Mouse (Mus musculus) stomach, postnatal 0 days (tissue): ENCODE measurements around the gene Clec16a.

ENCODE experiments used
- CTCF ChIP-seq: IDR thresholded peaks from 2 replicates; pipeline ENCODE4 v1.5.1; 2016; ENCODE audit warnings: antibody characterized with exemption, low read depth, mild to moderate bottlenecking, moderate library complexity
- EP300 ChIP-seq: optimal IDR thresholded peaks from 2 replicates; pipeline ENCODE3; 2016; ENCODE audit warnings: antibody characterized with exemption

GRCm38 (mm10) chr16:10786782-10787547, 241.8 kb downstream of the Clec16a start:
- TF ChIP-seq CTCF: no peak
- no peak for TF ChIP-seq EP300
